ENCODE assay signal across 26 mouse cellular contexts in the genomic region with DNA sequence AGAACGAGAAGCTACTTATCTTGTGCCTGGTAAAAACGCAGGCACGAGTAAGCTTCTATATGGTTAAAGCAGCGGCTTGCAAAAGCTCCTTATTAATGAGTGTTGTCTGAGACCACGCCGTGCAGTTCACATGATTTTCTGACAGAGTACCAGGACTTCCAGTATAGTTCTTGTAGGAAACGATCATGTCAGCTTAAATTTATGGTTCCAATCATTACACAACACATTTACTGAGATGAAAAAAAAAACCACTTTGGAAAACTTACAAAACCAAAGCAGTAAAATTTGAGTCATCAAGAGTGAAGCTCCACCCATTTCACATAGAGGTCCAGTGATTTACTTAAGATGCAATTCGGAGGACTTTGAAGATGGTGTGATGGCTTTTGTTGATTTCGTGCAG. TPM values are rescaled to one million over a fixed set of nuclear protein-coding genes. Genes with fewer than 3 reads are reported as not detected.
DNase-seq lines count a peak whose midpoint lies in the region; ATAC-seq and TF ChIP-seq lines count a peak whose summit lies in the region.
"Had no signal": no experiment of that assay in that cellular context is flagged by ENCODE, and none has a peak within 500 bp of the region (broad histone marks: within the 10 kb centered on the region; RNA-seq: fewer than 3 reads in every experiment).

No protein-coding gene starts in this region.

- H3K9ac ChIP-seq in kidney, postnatal 0 days (ENCODE audit: low read depth, low read length): no peak overlapping the region
- H3K9ac ChIP-seq: heart, embryonic 12.5 days; kidney, embryonic 15.5 days; liver, embryonic 15.5 days; midbrain, embryonic 12.5 days had no signal

- no peaks in the 10 kb centered on the region for H3K9me3 ChIP-seq in kidney, postnatal 0 days (replicated peaks; ENCODE audit: low read length)
- H3K9me3 ChIP-seq: heart, embryonic 12.5 days; kidney, embryonic 15.5 days; liver, embryonic 15.5 days; midbrain, embryonic 12.5 days had no signal

- no peak overlapping the region for H3K27ac ChIP-seq in kidney, postnatal 0 days
- H3K27ac ChIP-seq: hindbrain, postnatal 0 days; kidney, embryonic 15.5 days; liver, embryonic 15.5 days; midbrain, embryonic 12.5 days; stomach, postnatal 0 days had no signal

- WGBS in kidney, postnatal 0 days: 52% methylated on average over 9 of the region's 9 CpGs

- H3K4me2 ChIP-seq in kidney, postnatal 0 days (ENCODE audit: low read length): no peak overlapping the region
- H3K4me2 ChIP-seq: heart, embryonic 12.5 days; kidney, embryonic 15.5 days; liver, embryonic 15.5 days; midbrain, embryonic 12.5 days had no signal

- no peaks in the 10 kb centered on the region; the same call in 1 of the 2 replicates for H3K4me1 ChIP-seq in kidney, postnatal 0 days (replicated peaks; ENCODE audit: insufficient read depth, low read length)
- H3K4me1 ChIP-seq: liver, embryonic 15.5 days had no signal

- H3K4me3 ChIP-seq in kidney, postnatal 0 days (replicated peaks; ENCODE audit: low read depth, low read length): no peak overlapping the region
- H3K4me3 ChIP-seq: erythroblast, embryonic 14.5 days; heart, embryonic 12.5 days; kidney, embryonic 15.5 days; liver, embryonic 15.5 days; midbrain, embryonic 12.5 days had no signal

- TF ChIP-seq CTCF in kidney, postnatal 0 days (IDR thresholded peaks at IDR 0.05; ENCODE audit: low read depth): no peak

- H3K36me3 ChIP-seq in kidney, postnatal 0 days (ENCODE audit: insufficient read depth, low read length): no peaks in the 10 kb centered on the region
- H3K36me3 ChIP-seq: heart, embryonic 12.5 days; kidney, embryonic 15.5 days; liver, embryonic 15.5 days had no signal

- ATAC-seq in kidney, postnatal 0 days (replicated peaks; ENCODE audit: low FRiP score, low read depth): no peak
- ATAC-seq: forebrain, embryonic 14.5 days; hindbrain, postnatal 0 days; intestine, postnatal 0 days had no signal

- no peaks in the 10 kb centered on the region for H3K27me3 ChIP-seq in kidney, postnatal 0 days (ENCODE audit: insufficient read depth, low read length)
- H3K27me3 ChIP-seq: heart, embryonic 12.5 days; kidney, embryonic 15.5 days; liver, embryonic 15.5 days; midbrain, embryonic 12.5 days had no signal

- DNase-seq in kidney, postnatal 0 days (ENCODE audit: low spot score): peak; percentile 78
- DNase-seq in kidney, adult 11 months: no peak
- peak; percentile 21 for DNase-seq in lung, postnatal 36 days
- DNase-seq in lung, postnatal 25 days (ENCODE audit: low spot score): no peak
- DNase-seq in gonadal fat pad, adult 2 months (ENCODE audit: low read depth): peak; percentile 56
- no peak for DNase-seq in adrenal gland, postnatal 10 days
- no peak for DNase-seq in gastrocnemius, adult 8-10 months (ENCODE audit: low spot score in 2 of 2)
- DNase-seq: B cell, adult 2 months; cerebellum, adult 11 months; cerebellum, postnatal 10 days; gastrocnemius, postnatal 10 days; heart, adult 18-20 months; heart, postnatal 10 days; kidney, postnatal 4 days; liver; thymus, adult 2 months had no signal

RNA-seq across cellular contexts. Expression of a gene that starts 53.2 kb away (rescaled TPM):
- polyA plus RNA-seq in kidney, postnatal 0 days (2015; fragmentation: Nextera tagmentation; extraction: Ambion mirVana): 6.9 and 7.3 TPM in 2 replicates
- 29.9 and 31.4 TPM in 2 replicates for polyA plus RNA-seq in gonadal fat pad, adult 2 months (2012; rRNA removed)
- total RNA-seq in adrenal gland, postnatal 10 days (2021): 10 to 100 TPM; 23.9 to 29.1 TPM
- 10 to 100 TPM in 2 of 4 experiments, 1 to 10 TPM in 2; 8.3 to 15.3 (median 11.4) TPM for total RNA-seq in gastrocnemius, adult 8-10 months (2022)
- total RNA-seq: MEL had no signal
- polyA plus RNA-seq: erythroblast, embryonic 14.5 days had no signal

Comparison
In these comparisons a context has a peak if more than half of its experiments do, and no peak if none do; other contexts are left out.
1. DNase-seq: peak in kidney, postnatal 0 days (single experiment), lung, postnatal 36 days (single experiment) and gonadal fat pad, adult 2 months (single experiment); none in kidney, adult 11 months (single experiment), lung, postnatal 25 days (single experiment), adrenal gland, postnatal 10 days (single experiment) and gastrocnemius, adult 8-10 months (0 of 2).